Mouse (Mus musculus) intestine, postnatal 0 days (tissue): ENCODE data around the gene Mlx. TPM values are rescaled to one million over a fixed set of nuclear protein-coding genes. Genes with fewer than 3 reads are reported as not detected.

ENCODE experiments used
- ATAC-seq: fragments of 200-750 bp; cut with Nextera tagmentation; 2 replicates; pipeline ENCODE4 v1.8.0; 2017; ENCODE audit warnings: mild to moderate bottlenecking, moderate TSS enrichment, moderate library complexity
- H3K27ac ChIP-seq: fragments of 300-500 bp; sonication (generic); 2 replicates; pipeline ENCODE4 v1.5.1; 2014; ENCODE audit warnings: mild to moderate bottlenecking, low read depth, low read length, moderate library complexity
- H3K27me3 ChIP-seq: fragments of 300-500 bp; sonication (generic); replicated peaks from 2 replicates; pipeline ENCODE4 v1.6.1; 2014; ENCODE audit warnings: low read length, mixed read lengths; ENCODE audit not compliant: control insufficient read depth, insufficient read depth
- H3K36me3 ChIP-seq: fragments of 300-500 bp; sonication (generic); 2 replicates; pipeline ENCODE4 v1.6.1; 2014; ENCODE audit warnings: mild to moderate bottlenecking, moderate library complexity; ENCODE audit not compliant: control insufficient read depth, insufficient read depth
- H3K4me1 ChIP-seq: fragments of 300-500 bp; sonication (generic); replicated peaks from 2 replicates; pipeline ENCODE4 v1.6.1; 2014; ENCODE audit warnings: antibody characterized with exemption, low read length, mixed read lengths; ENCODE audit not compliant: control insufficient read depth, insufficient read depth
- H3K4me2 ChIP-seq: fragments of 300-500 bp; sonication (generic); replicated peaks from 2 replicates; pipeline ENCODE4 v1.6.1; 2014; ENCODE audit warnings: low read depth, mild to moderate bottlenecking, moderate library complexity
- H3K4me3 ChIP-seq: fragments of 300-500 bp; sonication (generic); 2 replicates; pipeline ENCODE4 v1.5.1; 2014; ENCODE audit warnings: low read depth, low read length
- H3K9ac ChIP-seq: fragments of 300-500 bp; sonication (generic); 2 replicates; pipeline ENCODE4 v1.6.1; 2014; ENCODE audit warnings: mild to moderate bottlenecking, low read depth, low read length
- H3K9me3 ChIP-seq: fragments of 300-500 bp; sonication (generic); 2 replicates; pipeline ENCODE4 v1.6.1; 2016; ENCODE audit warnings: mixed run types; ENCODE audit not compliant: control insufficient read depth
- CTCF ChIP-seq: sonication (generic); IDR thresholded peaks from 2 replicates; pipeline ENCODE4 v1.5.1; 2016; ENCODE audit warnings: low read depth, mild to moderate bottlenecking, control low read depth, antibody characterized with exemption, moderate library complexity
- WGBS: fragments of 180-500 bp; shearing (Covaris S2); extraction: QIAGEN DNeasy Blood & Tissue Kit; methylation state at CpG from one replicate; pipeline ENCODE4 v1.1.7; 2014; 5-methylcytosine and 5-hydroxymethylcytosine counted together
- microRNA-seq: library from miRNA; unstranded; fragments of <30 nt; microRNA quantifications from one replicate; pipeline ENCODE4, GENCODE M21; 2016
- polyA plus RNA-seq: library from polyadenylated mRNA; unstranded; fragments of >200 nt; fragmentation: Nextera tagmentation; extraction: Ambion mirVana; gene quantifications from 2 replicates; pipeline ENCODE4 v1.2.1, GENCODE M21; 2015

Gene Mlx
- polyA plus RNA-seq, 1 experiment from 2014 or later = 93.3 TPM

DNA sequence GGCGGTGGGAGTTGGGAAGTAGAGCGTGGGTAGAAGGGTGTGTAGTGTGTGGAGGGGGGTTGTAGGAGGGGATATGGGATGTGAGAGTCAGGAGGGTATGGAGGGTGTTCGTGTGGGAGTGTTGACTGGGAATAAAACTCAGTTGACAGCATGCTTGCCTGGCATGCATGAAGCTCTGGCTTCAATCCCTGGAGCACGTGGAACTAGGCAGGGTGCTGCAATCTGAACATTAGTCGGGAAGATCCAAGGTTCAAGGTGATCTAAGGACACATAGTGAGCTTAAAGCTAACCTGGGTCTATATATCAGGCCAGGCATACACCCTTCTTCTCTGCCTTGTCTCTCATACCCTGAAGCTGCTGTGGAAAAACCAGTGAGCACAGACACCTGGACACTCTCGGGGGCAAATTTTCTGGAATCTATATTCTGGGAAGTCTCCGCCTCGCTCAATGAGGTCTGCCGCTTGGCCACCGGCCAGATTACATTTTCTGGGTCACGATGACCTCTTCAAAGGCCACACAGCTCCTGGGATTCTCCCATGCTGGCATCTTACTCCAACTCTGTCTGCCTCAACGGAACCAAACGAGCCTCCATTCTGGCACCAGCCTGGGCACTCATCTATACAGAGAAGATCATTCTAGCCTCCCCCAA, 47.3 kb downstream of the Mlx start:
- no peak overlapping the region for H3K4me2 ChIP-seq
- H3K9me3 ChIP-seq = no peaks in the 10 kb centered on the region
- no peak for ATAC-seq
- H3K27me3 ChIP-seq = no peaks in the 10 kb centered on the region
- WGBS = 73% methylated on average over 13 of the region's 13 CpGs
- H3K4me3 ChIP-seq = no peak overlapping the region
- H3K27ac ChIP-seq = no peak overlapping the region
- peaks cover 11% of the 10 kb centered on the region for H3K4me1 ChIP-seq
- H3K9ac ChIP-seq = no peak overlapping the region
- TF ChIP-seq CTCF = no peak
- no peaks in the 10 kb centered on the region for H3K36me3 ChIP-seq

DNA sequence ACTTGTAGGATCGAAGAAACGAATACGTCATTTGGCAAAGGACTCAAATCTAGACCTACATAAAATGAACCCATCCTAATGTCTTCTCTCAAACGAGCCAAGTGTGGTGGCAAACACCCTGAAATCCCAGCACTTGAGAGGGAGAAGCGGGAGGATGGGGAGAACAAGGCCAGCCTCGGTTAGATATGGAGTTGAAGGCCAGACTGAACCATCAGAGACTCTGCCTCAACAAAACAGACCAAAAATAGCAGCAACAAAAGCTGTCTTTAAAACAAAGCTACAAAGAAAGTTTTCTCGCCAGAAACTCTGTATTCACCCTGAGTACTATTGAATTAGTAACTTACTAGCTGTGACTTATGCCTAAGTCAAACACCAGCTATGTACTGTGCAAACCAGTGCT, 49.9 kb downstream of the Mlx start:
- H3K27ac ChIP-seq = no peak overlapping the region
- H3K36me3 ChIP-seq = no peaks in the 10 kb centered on the region
- no peak for TF ChIP-seq CTCF
- H3K9ac ChIP-seq = no peak overlapping the region
- ATAC-seq = no peak
- H3K27me3 ChIP-seq = peaks cover 12% of the 10 kb centered on the region
- H3K9me3 ChIP-seq = no peaks in the 10 kb centered on the region
- H3K4me2 ChIP-seq = no peak overlapping the region
- H3K4me3 ChIP-seq = no peak overlapping the region
- 73% methylated on average over 7 of the region's 7 CpGs for WGBS
- peaks cover 6% of the 10 kb centered on the region; the same call in 1 of the 2 replicates for H3K4me1 ChIP-seq

DNA sequence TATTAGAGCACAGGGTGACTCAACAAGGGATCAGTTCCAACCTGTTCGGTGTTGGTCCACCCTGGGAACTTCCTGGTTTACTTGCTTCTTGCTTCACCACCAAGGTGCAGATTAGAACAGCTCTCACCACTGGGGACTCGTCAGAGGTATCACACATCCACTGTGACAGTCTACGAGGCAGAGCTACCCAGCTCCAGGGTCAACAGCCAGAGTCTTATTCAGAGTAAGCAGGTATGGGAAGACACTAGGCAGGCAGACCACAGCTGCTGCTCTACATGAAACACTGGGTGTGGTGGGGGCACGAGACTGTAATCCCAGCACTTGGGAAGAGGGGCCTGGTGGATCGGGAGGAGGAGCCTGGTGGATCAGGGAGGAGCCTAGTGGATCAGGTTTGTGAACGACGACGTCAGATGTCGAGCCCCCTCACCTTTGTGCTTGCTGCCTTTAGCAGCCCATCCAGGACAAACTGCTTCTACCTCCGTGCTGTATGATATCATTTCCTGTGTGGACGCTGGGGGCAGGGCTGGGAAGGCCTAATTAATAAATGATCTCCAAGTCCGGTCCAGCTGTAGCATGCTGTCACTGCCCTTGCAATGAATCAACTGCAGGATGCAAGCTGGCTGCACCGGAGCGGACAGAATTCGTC, 51.6 kb downstream of the Mlx start:
- Histone ChIP-seq H3K9ac (no peak overlapping the region), H3K4me3 (no peak overlapping the region), H3K27ac (no peak overlapping the region)

DNA sequence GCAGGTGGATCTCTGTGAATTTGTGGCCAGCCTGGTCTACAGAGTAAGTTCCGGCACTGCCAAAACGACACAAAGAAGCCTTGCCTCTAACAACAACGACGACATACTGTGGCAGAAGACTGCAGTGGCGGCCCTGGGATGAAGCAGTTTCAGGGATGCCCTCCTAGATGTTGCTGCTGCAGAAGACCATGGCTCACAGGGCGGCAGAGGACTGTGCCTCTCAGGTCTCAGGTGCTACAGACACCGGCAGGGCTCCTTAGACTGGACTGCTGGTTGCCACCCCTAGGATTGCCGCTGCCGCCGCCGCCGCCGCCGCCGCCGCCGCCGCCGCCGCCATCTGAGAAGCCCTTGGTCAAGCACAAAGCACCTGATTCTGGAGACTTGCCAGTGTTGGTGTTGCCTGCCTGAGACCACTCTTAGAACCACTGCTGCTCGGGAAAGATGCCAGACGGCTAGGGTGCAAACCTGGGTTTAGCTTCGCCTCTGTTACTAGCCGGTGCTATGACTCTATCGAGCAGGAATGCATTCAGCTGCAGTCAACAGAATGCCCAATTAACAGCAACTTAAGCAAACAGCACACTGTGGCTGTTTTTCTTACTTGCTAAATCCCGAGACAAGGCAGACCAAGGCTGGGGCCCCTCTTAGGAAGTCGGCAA, 53.2 kb downstream of the Mlx start:
- H3K36me3 ChIP-seq = no peaks in the 10 kb centered on the region
- 33% methylated on average over 27 of the region's 27 CpGs for WGBS
- TF ChIP-seq CTCF = no peak
- no peak overlapping the region for H3K27ac ChIP-seq
- no peaks in the 10 kb centered on the region for H3K9me3 ChIP-seq
- peaks cover 6% of the 10 kb centered on the region; the same call in 1 of the 2 replicates for H3K4me1 ChIP-seq
- peak overlapping the region; percentile 63 for H3K4me2 ChIP-seq
- no peak for ATAC-seq
- peak overlapping the region; percentile 45; the same call in 1 of the 2 replicates for H3K9ac ChIP-seq
- peak overlapping the region; percentile 26 for H3K4me3 ChIP-seq
- H3K27me3 ChIP-seq = peaks cover 12% of the 10 kb centered on the region

More for the DNA sequence above, 51.6 kb downstream of the Mlx start:
- Histone ChIP-seq H3K4me1 (peaks cover 6% of the 10 kb centered on the region; the same call in 1 of the 2 replicates), H3K36me3 (no peaks in the 10 kb centered on the region), H3K4me2 (peak overlapping the region; percentile 38), H3K9me3 (no peaks in the 10 kb centered on the region), H3K27me3 (peaks cover 12% of the 10 kb centered on the region)
- no peak for TF ChIP-seq CTCF
- peak; percentile 52; the same call in 1 of the 2 replicates for ATAC-seq
- WGBS = 22% methylated on average over 15 of the region's 15 CpGs

GRCm38 (mm10) chr11:101141088-101141487, 54.0 kb downstream of the Mlx start:
- H3K27me3 ChIP-seq = peaks cover 12% of the 10 kb centered on the region
- H3K4me3 ChIP-seq = no peak overlapping the region
- peaks cover 6% of the 10 kb centered on the region; the same call in 1 of the 2 replicates for H3K4me1 ChIP-seq
- no peaks in the 10 kb centered on the region for H3K9me3 ChIP-seq
- ATAC-seq = no peak
- 90% methylated on average over 8 of the region's 8 CpGs for WGBS
- TF ChIP-seq CTCF = no peak
- no peaks in the 10 kb centered on the region for H3K36me3 ChIP-seq
- no peak overlapping the region for H3K27ac ChIP-seq
- no peak overlapping the region for H3K4me2 ChIP-seq
- H3K9ac ChIP-seq = no peak overlapping the region

Small RNAs within 50 kb of the gene (microRNA-seq; reads per million reads assigned to microRNA genes)
- gene Gm27626 = not detected

Other genes with a start within 250 kb of the Mlx start
- gene Stat5b, start 236.6 kb upstream of the Mlx start, polyA plus RNA-seq = 13.0 and 13.3 TPM in 2 replicates
- 4.8 TPM in 2 replicates for gene Stat5a, start 227.9 kb upstream of the Mlx start, polyA plus RNA-seq
- gene Stat3, start 147.7 kb upstream of the Mlx start, polyA plus RNA-seq = 61.2 and 68.6 TPM in 2 replicates
- 191 and 207 TPM in 2 replicates for gene Cavin1, start 116.4 kb upstream of the Mlx start, polyA plus RNA-seq
- 62.1 and 67.2 TPM in 2 replicates for gene Atp6v0a1, start 77.8 kb upstream of the Mlx start, polyA plus RNA-seq
- 25.6 and 25.8 TPM in 2 replicates for gene Naglu, start 17.3 kb upstream of the Mlx start, polyA plus RNA-seq
- 0.08 TPM in 1 of 2 replicates, not detected in the other for gene Hsd17b1, start 8.9 kb upstream of the Mlx start, polyA plus RNA-seq
- 28.0 TPM in 2 replicates for gene Coasy, start 4.7 kb upstream of the Mlx start, polyA plus RNA-seq
- gene Psmc3ip, start 8.2 kb downstream of the Mlx start, polyA plus RNA-seq = 9.1 and 10.5 TPM in 2 replicates
- gene Retreg3, start 32.6 kb downstream of the Mlx start, polyA plus RNA-seq = 10.3 and 12.3 TPM in 2 replicates
- 20.0 and 20.6 TPM in 2 replicates for gene Tubg1, start 32.7 kb downstream of the Mlx start, polyA plus RNA-seq
- gene Tubg2, start 68.6 kb downstream of the Mlx start, polyA plus RNA-seq = 2.5 and 2.8 TPM in 2 replicates
- 5.2 and 6.0 TPM in 2 replicates for gene Cntnap1, start 83.2 kb downstream of the Mlx start, polyA plus RNA-seq
- 7.7 and 7.8 TPM in 2 replicates for gene Plekhh3, start 84.1 kb downstream of the Mlx start, polyA plus RNA-seq
- gene Ccr10, start 88.2 kb downstream of the Mlx start, polyA plus RNA-seq = 0.13 and 0.22 TPM in 2 replicates
- gene Ezh1, start 139.2 kb downstream of the Mlx start, polyA plus RNA-seq = 9.8 and 10.8 TPM in 2 replicates
- 67.7 and 74.7 TPM in 2 replicates for gene Ramp2, start 158.8 kb downstream of the Mlx start, polyA plus RNA-seq
- 148 and 157 TPM in 2 replicates for gene Vps25, start 166.4 kb downstream of the Mlx start, polyA plus RNA-seq
- gene Wnk4, start 173.3 kb downstream of the Mlx start, polyA plus RNA-seq = 4.6 and 4.7 TPM in 2 replicates
- 0.26 and 0.47 TPM in 2 replicates for gene Cntd1, start 191.7 kb downstream of the Mlx start, polyA plus RNA-seq
- gene Coa3, start 191.8 kb downstream of the Mlx start, polyA plus RNA-seq = 255 and 276 TPM in 2 replicates
- 117 and 124 TPM in 2 replicates for gene Becn1, start 215.0 kb downstream of the Mlx start, polyA plus RNA-seq
- 59.5 and 60.2 TPM in 2 replicates for gene Psme3, start 228.9 kb downstream of the Mlx start, polyA plus RNA-seq
- gene Aoc2, start 237.8 kb downstream of the Mlx start, polyA plus RNA-seq = 0.34 and 0.41 TPM in 2 replicates
- gene Aoc3, start 243.3 kb downstream of the Mlx start, polyA plus RNA-seq = 3.7 and 4.4 TPM in 2 replicates